Mouse (Mus musculus) bone marrow macrophage, adult 2 months (primary cell): ENCODE data around the gene Angptl4.

Experiments used
- CTCF ChIP-seq: IDR thresholded peaks from 2 replicates; pipeline ENCODE4 v1.5.1; 2012; ENCODE audit warnings: low read depth, mild to moderate bottlenecking, low read length, moderate library complexity
- POLR2A ChIP-seq: IDR thresholded peaks from 2 replicates; pipeline ENCODE4 v1.6.1; 2012; ENCODE audit warnings: mild to moderate bottlenecking, low read depth, low read length, borderline replicate concordance

DNA sequence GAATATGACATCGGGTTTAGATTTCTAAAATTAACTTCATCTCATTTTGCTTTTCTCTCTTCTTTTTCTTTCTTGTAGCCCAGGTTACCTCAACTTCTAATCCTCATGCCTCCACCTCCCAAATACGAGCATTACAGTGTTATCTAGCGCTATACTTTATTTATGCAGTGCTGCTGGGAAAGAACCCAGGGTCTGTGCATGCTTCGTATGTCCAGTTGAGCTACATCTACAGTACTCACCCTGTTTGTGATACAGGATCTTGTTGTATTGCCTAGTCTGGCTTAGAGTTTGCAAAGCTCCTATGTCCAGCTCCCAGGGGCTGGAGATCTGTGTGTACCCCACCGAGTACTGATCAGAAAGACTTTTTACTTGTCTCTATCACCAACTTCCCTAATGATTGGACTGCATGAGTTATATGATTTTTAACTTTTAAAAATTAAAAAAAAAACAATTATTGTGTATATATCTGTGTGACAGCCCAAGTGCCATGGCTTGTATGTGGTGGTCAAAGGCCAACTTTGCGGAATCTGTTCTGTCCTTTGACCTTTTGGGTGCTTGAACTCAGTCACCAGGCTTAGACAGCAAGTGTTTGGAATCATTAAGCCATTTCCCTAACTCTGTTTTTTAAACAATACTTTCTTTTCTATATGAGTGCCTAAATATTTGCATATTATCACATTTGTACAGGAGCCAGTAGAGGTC is 7.6 kb downstream of the Angptl4 start:
- TF ChIP-seq CTCF = no peak
- no peak for TF ChIP-seq POLR2A
